12 mouse cellular contexts compared by ENCODE assay signal in the genomic region with DNA sequence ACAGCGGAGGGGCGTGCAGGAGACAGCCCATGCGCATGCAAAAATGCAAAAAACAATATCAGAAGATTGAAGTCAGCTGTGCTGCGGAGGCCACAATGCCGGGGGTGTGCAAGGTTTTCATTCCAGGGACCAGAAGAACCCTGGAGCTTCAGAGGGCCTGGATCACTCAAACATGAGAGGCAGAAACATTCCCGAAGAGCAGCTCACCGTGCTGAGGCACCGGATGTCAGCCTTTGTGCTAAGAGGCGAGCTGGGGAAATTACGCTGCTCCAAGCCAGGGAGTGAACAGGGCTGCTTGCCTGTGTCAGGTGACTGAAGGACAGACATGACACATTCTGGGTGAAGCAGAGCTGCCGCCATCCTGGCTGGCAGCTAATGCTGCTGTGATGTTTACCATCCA. TPM values are rescaled to one million over a fixed set of nuclear protein-coding genes. Genes with fewer than 3 reads are reported as not detected.
DNase-seq lines count a peak whose midpoint lies in the region; ATAC-seq and TF ChIP-seq lines count a peak whose summit lies in the region.
"Had no signal": no experiment of that assay in that cellular context is flagged by ENCODE, and none has a peak within 500 bp of the region (broad histone marks: within the 10 kb centered on the region; RNA-seq: fewer than 3 reads in every experiment).

No protein-coding gene starts in this region.

- no peak for ATAC-seq in embryonic facial prominence, embryonic 11.5 days (replicated peaks; ENCODE audit: insufficient number of reproducible peaks, low FRiP score, low TSS enrichment, low read depth)
- ATAC-seq in embryonic facial prominence, embryonic 14.5 days (ENCODE audit: low read depth), result 0 out of 2 replicates have a peak, but pooled peaks have one; percentile 22
- ATAC-seq: intestine, postnatal 0 days had no signal

- no peaks in the 10 kb centered on the region for H3K79me2 ChIP-seq in myocyte (ENCODE audit: control insufficient read depth, insufficient read depth)

- no peaks in the 10 kb centered on the region for H3K36me3 ChIP-seq in embryonic facial prominence, embryonic 11.5 days (replicated peaks; ENCODE audit: control insufficient read depth, insufficient read depth, low read depth, low read length)
- no peaks in the 10 kb centered on the region for H3K36me3 ChIP-seq in embryonic facial prominence, embryonic 10.5 days (replicated peaks)
- no peaks in the 10 kb centered on the region for H3K36me3 ChIP-seq in embryonic facial prominence, embryonic 14.5 days (ENCODE audit: control insufficient read depth, insufficient read depth, low read length)
- H3K36me3 ChIP-seq in myocyte (ENCODE audit: control insufficient read depth, insufficient read depth), result no peaks in the 10 kb centered on the region

- H3K4me2 ChIP-seq in embryonic facial prominence, embryonic 11.5 days (ENCODE audit: low read depth, low read length), result no peak overlapping the region
- H3K4me2 ChIP-seq in embryonic facial prominence, embryonic 14.5 days (ENCODE audit: low read depth, low read length), result no peak overlapping the region
- peak overlapping the region; percentile 3 for H3K4me2 ChIP-seq in myocyte (ENCODE audit: low read depth)

- H3K4me1 ChIP-seq in embryonic facial prominence, embryonic 11.5 days (ENCODE audit: control insufficient read depth, insufficient read depth, low read length), result no peaks in the 10 kb centered on the region
- H3K4me1 ChIP-seq in embryonic facial prominence, embryonic 10.5 days, result peaks cover 15% of the 10 kb centered on the region
- peaks cover 7% of the 10 kb centered on the region; the same call in 1 of the 2 replicates for H3K4me1 ChIP-seq in embryonic facial prominence, embryonic 14.5 days (ENCODE audit: control insufficient read depth, insufficient read depth, low read length)

- no peak overlapping the region for H3K9ac ChIP-seq in embryonic facial prominence, embryonic 11.5 days (replicated peaks; ENCODE audit: low read length)
- peak overlapping the region; percentile 40; the same call in 1 of the 2 replicates for H3K9ac ChIP-seq in embryonic facial prominence, embryonic 14.5 days (ENCODE audit: low read depth, low read length)

- H3K4me3 ChIP-seq in embryonic facial prominence, embryonic 11.5 days (ENCODE audit: low read depth, low read length), result no peak overlapping the region
- H3K4me3 ChIP-seq in embryonic facial prominence, embryonic 10.5 days, result no peak overlapping the region
- no peak overlapping the region for H3K4me3 ChIP-seq in layer of hippocampus, adult 2 months
- H3K4me3 ChIP-seq in embryonic facial prominence, embryonic 14.5 days (ENCODE audit: low read depth, low read length), result no peak overlapping the region
- H3K4me3 ChIP-seq in myocyte, result no peak overlapping the region
- H3K4me3 ChIP-seq: erythroblast, embryonic 14.5 days had no signal

- TF ChIP-seq CTCF in layer of hippocampus, adult 2 months (conservative IDR thresholded peaks at IDR 0.05), result no peak

- peak; percentile 12 for DNase-seq in embryonic facial prominence, embryonic 11.5 days (ENCODE audit: low spot score)
- no peak for DNase-seq in embryonic facial prominence, embryonic 10.5 days (ENCODE audit: low spot score)
- no peak for DNase-seq in layer of hippocampus, adult 2 months (ENCODE audit: low spot score in 2 of 2)
- no peak for DNase-seq in layer of hippocampus, adult 18-20 months (ENCODE audit: low spot score in 2 of 2)
- peak; percentile 37 for DNase-seq in embryonic facial prominence, embryonic 14.5 days (ENCODE audit: low spot score)
- no peak for DNase-seq in urinary bladder, postnatal 14 days (ENCODE audit: low spot score)
- no peak for DNase-seq in left cerebral cortex, postnatal 14 days (ENCODE audit: low spot score in 2 of 2)
- DNase-seq: right cerebral cortex, postnatal 4 days had no signal

- no peak overlapping the region for H3ac ChIP-seq in myocyte (ENCODE audit: control insufficient read depth, insufficient read length)

- 31% methylated on average over 11 of the region's 11 CpGs for WGBS in embryonic facial prominence, embryonic 11.5 days
- 28% methylated on average over 11 of the region's 11 CpGs for WGBS in embryonic facial prominence, embryonic 10.5 days
- WGBS in embryonic facial prominence, embryonic 14.5 days, result 16% methylated on average over 11 of the region's 11 CpGs

- no peaks in the 10 kb centered on the region for H3K27me3 ChIP-seq in embryonic facial prominence, embryonic 11.5 days (ENCODE audit: control insufficient read depth, insufficient read depth, low read length)
- 0 out of 2 replicates have a peak, but pooled peaks cover 15% of the 10 kb centered on the region for H3K27me3 ChIP-seq in embryonic facial prominence, embryonic 10.5 days (replicated peaks; ENCODE audit: low read depth, poor library complexity, severe bottlenecking)
- H3K27me3 ChIP-seq in embryonic facial prominence, embryonic 14.5 days (replicated peaks; ENCODE audit: control insufficient read depth, insufficient read depth, low read length), result no peaks in the 10 kb centered on the region
- H3K27me3 ChIP-seq in myocyte (ENCODE audit: control insufficient read depth, insufficient read depth, insufficient read length), result no peaks in the 10 kb centered on the region

- no peaks in the 10 kb centered on the region for H3K9me3 ChIP-seq in embryonic facial prominence, embryonic 11.5 days (replicated peaks; ENCODE audit: control insufficient read depth, low read length)
- no peaks in the 10 kb centered on the region for H3K9me3 ChIP-seq in embryonic facial prominence, embryonic 10.5 days
- no peaks in the 10 kb centered on the region for H3K9me3 ChIP-seq in embryonic facial prominence, embryonic 14.5 days (ENCODE audit: control insufficient read depth, low read length)

- intact Hi-C loops in left cerebral cortex, postnatal 14 days (cut with DNase I), result no loop called here

- H3K27ac ChIP-seq in embryonic facial prominence, embryonic 11.5 days (replicated peaks; ENCODE audit: low read depth, low read length), result no peak overlapping the region
- H3K27ac ChIP-seq in embryonic facial prominence, embryonic 10.5 days (replicated peaks), result no peak overlapping the region; the same call in 1 of the 2 replicates
- H3K27ac ChIP-seq in layer of hippocampus, adult 2 months, result peak overlapping the region; percentile 77
- H3K27ac ChIP-seq in embryonic facial prominence, embryonic 14.5 days (replicated peaks; ENCODE audit: low read depth, low read length), result peak overlapping the region; percentile 29; the same call in 1 of the 2 replicates

- no peak for TF ChIP-seq POLR2A in myocyte (IDR thresholded peaks at IDR 0.05; ENCODE audit: insufficient read length, low read depth)

TF ChIP-seq in myocyte, 11 proteins besides CTCF, POLR2A, EP300 and RAD21 (continues in another document):
- no peak for TF ChIP-seq MYOD1 (IDR thresholded peaks at IDR 0.05; ENCODE audit: control insufficient read depth in 1 of 3, insufficient read length in 2 of 3, low read depth in 2 of 3)
- no peak for TF ChIP-seq MAX (IDR thresholded peaks at IDR 0.05; ENCODE audit: low read depth)

RNA-seq across cellular contexts. Expression of gene Ccdc124, which starts 6.8 kb away (rescaled TPM):
- polyA plus RNA-seq in embryonic facial prominence, embryonic 11.5 days (2014; fragmentation: Nextera tagmentation; extraction: Ambion mirVana), result 149 and 150 TPM in 2 replicates
- 173 and 179 TPM in 2 replicates for polyA plus RNA-seq in embryonic facial prominence, embryonic 10.5 days (2016; fragmentation: Nextera tagmentation; extraction: Ambion mirVana)
- 10 to 100 TPM; 82.2 to 88.9 TPM for total RNA-seq in layer of hippocampus, adult 2 months (2021)
- 10 to 100 TPM; 93.2 to 98.5 TPM for total RNA-seq in layer of hippocampus, adult 18-20 months (2021)
- polyA plus RNA-seq in embryonic facial prominence, embryonic 14.5 days (2014; fragmentation: Nextera tagmentation; extraction: Ambion mirVana), result 87.1 and 91.3 TPM in 2 replicates
- 141 TPM for polyA plus RNA-seq in myocyte (2012; fragmentation: generic; extraction: Trizol)
- 10 to 100 TPM; 85.4 to 87.5 TPM for total RNA-seq in left cerebral cortex, postnatal 14 days (2021)

RNA-seq across cellular contexts. Expression of gene Slc5a5, which starts 12.0 kb away (rescaled TPM):
- 0.27 and 0.43 TPM in 2 replicates for polyA plus RNA-seq in embryonic facial prominence, embryonic 11.5 days (2014; fragmentation: Nextera tagmentation; extraction: Ambion mirVana)
- polyA plus RNA-seq in embryonic facial prominence, embryonic 10.5 days (2016; fragmentation: Nextera tagmentation; extraction: Ambion mirVana), result 0.30 and 0.40 TPM in 2 replicates
- total RNA-seq in layer of hippocampus, adult 2 months (2021), result 1 to 10 TPM; 5.9 to 8.0 TPM
- 10 to 100 TPM; 11.1 to 12.9 TPM for total RNA-seq in layer of hippocampus, adult 18-20 months (2021)
- 0.42 and 0.58 TPM in 2 replicates for polyA plus RNA-seq in embryonic facial prominence, embryonic 14.5 days (2014; fragmentation: Nextera tagmentation; extraction: Ambion mirVana)
- 3.0 TPM for polyA plus RNA-seq in myocyte (2012; fragmentation: generic; extraction: Trizol)
- total RNA-seq in left cerebral cortex, postnatal 14 days (2021), result 10 to 100 TPM in 1 of 2 experiments, 1 to 10 TPM in 1; 8.4 to 10.3 TPM
- total RNA-seq: monocyte, adult 5-6 weeks had no signal

RNA-seq across cellular contexts. Expression of gene Rpl18a, which starts 16.7 kb away (rescaled TPM):
- polyA plus RNA-seq in embryonic facial prominence, embryonic 11.5 days (2014; fragmentation: Nextera tagmentation; extraction: Ambion mirVana), result 3,270 and 3,568 TPM in 2 replicates
- polyA plus RNA-seq in embryonic facial prominence, embryonic 10.5 days (2016; fragmentation: Nextera tagmentation; extraction: Ambion mirVana), result 3,888 and 3,901 TPM in 2 replicates
- 100 to 1,000 TPM; 698 to 704 TPM for total RNA-seq in layer of hippocampus, adult 2 months (2021)
- total RNA-seq in layer of hippocampus, adult 18-20 months (2021), result 100 to 1,000 TPM; 713 to 785 TPM
- polyA plus RNA-seq in embryonic facial prominence, embryonic 14.5 days (2014; fragmentation: Nextera tagmentation; extraction: Ambion mirVana), result 5,430 and 5,481 TPM in 2 replicates
- 5,695 TPM for polyA plus RNA-seq in myocyte (2012; fragmentation: generic; extraction: Trizol)
- 100 to 1,000 TPM; 581 to 588 TPM for total RNA-seq in left cerebral cortex, postnatal 14 days (2021)

RNA-seq across cellular contexts. Expression of gene Kcnn1, which starts 17.5 kb away (rescaled TPM):
- 2.9 and 4.0 TPM in 2 replicates for polyA plus RNA-seq in embryonic facial prominence, embryonic 11.5 days (2014; fragmentation: Nextera tagmentation; extraction: Ambion mirVana)
- 4.7 and 5.1 TPM in 2 replicates for polyA plus RNA-seq in embryonic facial prominence, embryonic 10.5 days (2016; fragmentation: Nextera tagmentation; extraction: Ambion mirVana)
- total RNA-seq in layer of hippocampus, adult 2 months (2021), result 10 to 100 TPM; 17.4 to 18.3 TPM
- total RNA-seq in layer of hippocampus, adult 18-20 months (2021), result 10 to 100 TPM; 19.0 to 20.8 TPM
- polyA plus RNA-seq in embryonic facial prominence, embryonic 14.5 days (2014; fragmentation: Nextera tagmentation; extraction: Ambion mirVana), result 2.9 and 3.4 TPM in 2 replicates
- polyA plus RNA-seq in myocyte (2012; fragmentation: generic; extraction: Trizol), result 11.9 TPM
- 10 to 100 TPM; 17.2 to 19.2 TPM for total RNA-seq in left cerebral cortex, postnatal 14 days (2021)
- total RNA-seq: monocyte, adult 5-6 weeks had no signal

RNA-seq across cellular contexts. Expression of gene Map1s, which starts 25.2 kb away (rescaled TPM):
- polyA plus RNA-seq in embryonic facial prominence, embryonic 11.5 days (2014; fragmentation: Nextera tagmentation; extraction: Ambion mirVana), result 24.9 and 32.5 TPM in 2 replicates
- polyA plus RNA-seq in embryonic facial prominence, embryonic 10.5 days (2016; fragmentation: Nextera tagmentation; extraction: Ambion mirVana), result 67.8 and 72.3 TPM in 2 replicates
- 10 to 100 TPM; 97.0 to 98.1 TPM for total RNA-seq in layer of hippocampus, adult 2 months (2021)
- total RNA-seq in layer of hippocampus, adult 18-20 months (2021), result 100 to 1,000 TPM in 1 of 2 experiments, 10 to 100 TPM in 1; 96.3 to 100 TPM
- polyA plus RNA-seq in embryonic facial prominence, embryonic 14.5 days (2014; fragmentation: Nextera tagmentation; extraction: Ambion mirVana), result 41.3 and 49.7 TPM in 2 replicates
- 62.0 TPM for polyA plus RNA-seq in myocyte (2012; fragmentation: generic; extraction: Trizol)
- total RNA-seq in left cerebral cortex, postnatal 14 days (2021), result 10 to 100 TPM; 70.4 to 84.5 TPM

Comparison
In these comparisons a context has a peak if more than half of its experiments do, and no peak if none do; other contexts are left out.
1. DNase-seq: peak in embryonic facial prominence, embryonic 11.5 days (single experiment) and embryonic facial prominence, embryonic 14.5 days (single experiment); none in embryonic facial prominence, embryonic 10.5 days (single experiment), layer of hippocampus, adult 2 months (0 of 2), layer of hippocampus, adult 18-20 months (0 of 2), urinary bladder, postnatal 14 days (single experiment) and left cerebral cortex, postnatal 14 days (0 of 2).
2. H3K27ac ChIP-seq: peak in layer of hippocampus, adult 2 months (single experiment) and embryonic facial prominence, embryonic 14.5 days (single experiment); none in embryonic facial prominence, embryonic 11.5 days (single experiment) and embryonic facial prominence, embryonic 10.5 days (single experiment).